Mouse (Mus musculus) thymus, adult 2 months (tissue): Measurements from ENCODE around the gene Auts2.

Source experiments
- CTCF ChIP-seq: fragments of 200-500 bp; IDR thresholded peaks from 2 replicates; pipeline ENCODE4 v1.5.1; 2012; ENCODE audit warnings: mild to moderate bottlenecking, control low read depth, low read length, moderate library complexity, borderline replicate concordance; ENCODE audit not compliant: control insufficient read depth, poor library complexity, insufficient read depth; ENCODE audit errors: extremely low read depth
- POLR2A ChIP-seq: fragments of 200-500 bp; IDR thresholded peaks from 2 replicates; pipeline ENCODE4 v1.6.1; 2012; ENCODE audit warnings: mild to moderate bottlenecking, low read length, control low read depth, moderate library complexity; ENCODE audit not compliant: control insufficient read depth, poor library complexity, insufficient read depth; ENCODE audit errors: extremely low read depth

- TF ChIP-seq CTCF, result no peak
- TF ChIP-seq POLR2A, result no peak
These were observed 550.4 kb downstream of the Auts2 start for GRCm38 (mm10) chr5:131992681-131993211.
